Mouse (Mus musculus) kidney, postnatal 0 days (tissue): ENCODE measurements at regions not wholly inside any gene's neighbourhood (a gene's known extent, or its start where the extent isn't known, plus 50 kb on each side); places are given as distances from the start of the nearest gene placed in this dataset.

Experiments
- ATAC-seq: fragments of 200-750 bp; cut with Nextera tagmentation; replicated peaks from 2 replicates; pipeline ENCODE4 v1.8.0; 2017; ENCODE audit warnings: low read depth, moderate number of reproducible peaks, moderate TSS enrichment, moderate library complexity; ENCODE audit not compliant: low FRiP score
- DNase-seq: peaks from one replicate; pipeline ENCODE4 v3.0.0-alpha.2; 2016; ENCODE audit warnings: low spot score
- H3K27ac ChIP-seq: fragments of 300-500 bp; sonication (generic); 2 replicates; pipeline ENCODE4 v1.5.1; 2014; ENCODE audit warnings: mild to moderate bottlenecking
- H3K27me3 ChIP-seq: fragments of 300-500 bp; sonication (generic); 2 replicates; pipeline ENCODE4 v1.6.1; 2014; ENCODE audit warnings: low read length, mixed read lengths; ENCODE audit not compliant: insufficient read depth
- H3K36me3 ChIP-seq: fragments of 300-500 bp; sonication (generic); 2 replicates; pipeline ENCODE4 v1.6.1; 2014; ENCODE audit warnings: low read length, mixed read lengths; ENCODE audit not compliant: insufficient read depth
- H3K4me1 ChIP-seq: fragments of 300-500 bp; sonication (generic); replicated peaks from 2 replicates; pipeline ENCODE4 v1.6.1; 2014; ENCODE audit warnings: antibody characterized with exemption, low read length, mixed read lengths; ENCODE audit not compliant: insufficient read depth
- H3K4me2 ChIP-seq: fragments of 300-500 bp; sonication (generic); 2 replicates; pipeline ENCODE4 v1.6.1; 2014; ENCODE audit warnings: mild to moderate bottlenecking, low read length, moderate library complexity, mixed read lengths
- H3K4me3 ChIP-seq: fragments of 300-500 bp; sonication (generic); replicated peaks from 2 replicates; pipeline ENCODE4 v1.5.1; 2014; ENCODE audit warnings: low read depth, low read length
- H3K9ac ChIP-seq: fragments of 300-500 bp; sonication (generic); 2 replicates; pipeline ENCODE4 v1.6.1; 2014; ENCODE audit warnings: low read depth, low read length
- H3K9me3 ChIP-seq: fragments of 300-500 bp; sonication (generic); replicated peaks from 2 replicates; pipeline ENCODE4 v1.6.1; 2016; ENCODE audit warnings: low read length, inconsistent platforms, mixed read lengths
- CTCF ChIP-seq: IDR thresholded peaks from 2 replicates; pipeline ENCODE4 v1.5.1; 2016; ENCODE audit warnings: antibody characterized with exemption, low read depth, mild to moderate bottlenecking, moderate library complexity
- WGBS: fragments of 180-500 bp; shearing (Covaris S2); extraction: QIAGEN DNeasy Blood & Tissue Kit; methylation state at CpG from one replicate; pipeline ENCODE4 v1.1.7; 2014; 5-methylcytosine and 5-hydroxymethylcytosine counted together

- WGBS: 52% methylated on average over 7 of the region's 7 CpGs
- no peaks in the 10 kb centered on the region for H3K36me3 ChIP-seq
- TF ChIP-seq CTCF: no peak
- H3K4me3 ChIP-seq: no peak overlapping the region
- no peak overlapping the region for H3K4me2 ChIP-seq
- DNase-seq (peak; percentile 6), ATAC-seq (no peak)
- H3K9me3 ChIP-seq: no peaks in the 10 kb centered on the region
- H3K27ac ChIP-seq: no peak overlapping the region
- H3K27me3 ChIP-seq: no peaks in the 10 kb centered on the region
- no peaks in the 10 kb centered on the region for H3K4me1 ChIP-seq
- H3K9ac ChIP-seq: no peak overlapping the region
Observed at GRCm38 (mm10) chr10:124733103-124733502, 656.2 kb downstream of the Slc16a7 start.

GRCm38 (mm10) chr10:124732342-124732741 lies 656.9 kb downstream of the Slc16a7 start:
- TF ChIP-seq CTCF: no peak
- ATAC-seq (no peak), DNase-seq (peak; percentile 29)
- no peak overlapping the region for H3K9ac ChIP-seq
- no peaks in the 10 kb centered on the region for H3K36me3 ChIP-seq
- no peaks in the 10 kb centered on the region for H3K4me1 ChIP-seq
- WGBS: 46% methylated on average over 2 of the region's 2 CpGs
- no peak overlapping the region for H3K27ac ChIP-seq
- H3K27me3 ChIP-seq: no peaks in the 10 kb centered on the region
- no peaks in the 10 kb centered on the region for H3K9me3 ChIP-seq
- no peak overlapping the region for H3K4me2 ChIP-seq
- no peak overlapping the region for H3K4me3 ChIP-seq

- H3K27ac ChIP-seq: no peak overlapping the region
- H3K27me3 ChIP-seq: no peaks in the 10 kb centered on the region
- no peaks in the 10 kb centered on the region for H3K4me1 ChIP-seq
- H3K36me3 ChIP-seq: no peaks in the 10 kb centered on the region
- H3K9me3 ChIP-seq: no peaks in the 10 kb centered on the region
- 79% methylated on average over 7 of the region's 7 CpGs for WGBS
- no peak for TF ChIP-seq CTCF
- ATAC-seq (no peak), DNase-seq (no peak)
- H3K4me2 ChIP-seq: no peak overlapping the region
- H3K4me3 ChIP-seq: no peak overlapping the region
- H3K9ac ChIP-seq: no peak overlapping the region
Observed at GRCm38 (mm10) chr10:124731219-124731836, 657.9 kb downstream of the Slc16a7 start.

GRCm38 (mm10) chr10:124712647-124713046 lies 676.6 kb downstream of the Slc16a7 start:
- Histone ChIP-seq H3K4me2 (no peak overlapping the region), H3K27ac (no peak overlapping the region), H3K4me3 (no peak overlapping the region), H3K27me3 (no peaks in the 10 kb centered on the region), H3K9ac (no peak overlapping the region), H3K9me3 (no peaks in the 10 kb centered on the region), H3K36me3 (no peaks in the 10 kb centered on the region), H3K4me1 (no peaks in the 10 kb centered on the region)
- ATAC-seq (no peak), DNase-seq (no peak)
- 76% methylated on average over 3 of the region's 3 CpGs for WGBS
- TF ChIP-seq CTCF: no peak

GRCm38 (mm10) chr10:124710954-124711353 lies 678.3 kb downstream of the Slc16a7 start:
- no peaks in the 10 kb centered on the region for H3K4me1 ChIP-seq
- H3K4me2 ChIP-seq: no peak overlapping the region
- H3K27ac ChIP-seq: no peak overlapping the region
- no peaks in the 10 kb centered on the region for H3K27me3 ChIP-seq
- no peaks in the 10 kb centered on the region for H3K36me3 ChIP-seq
- 85% methylated on average over 3 of the region's 3 CpGs for WGBS
- DNase-seq: no peak
- no peak for ATAC-seq
- H3K9me3 ChIP-seq: no peaks in the 10 kb centered on the region
- H3K4me3 ChIP-seq: no peak overlapping the region
- TF ChIP-seq CTCF: no peak
- H3K9ac ChIP-seq: no peak overlapping the region

GRCm38 (mm10) chr10:124709832-124710231 lies 679.4 kb downstream of the Slc16a7 start:
- no peak overlapping the region for H3K27ac ChIP-seq
- WGBS: 83% methylated on average over 3 of the region's 3 CpGs
- no peak overlapping the region for H3K4me3 ChIP-seq
- no peaks in the 10 kb centered on the region for H3K27me3 ChIP-seq
- no peak for ATAC-seq
- H3K4me2 ChIP-seq: no peak overlapping the region
- H3K9me3 ChIP-seq: no peaks in the 10 kb centered on the region
- no peaks in the 10 kb centered on the region for H3K36me3 ChIP-seq
- H3K9ac ChIP-seq: no peak overlapping the region
- H3K4me1 ChIP-seq: no peaks in the 10 kb centered on the region
- TF ChIP-seq CTCF: no peak
- DNase-seq: no peak

GRCm38 (mm10) chr10:124706642-124707041 lies 682.6 kb downstream of the Slc16a7 start:
- no peak overlapping the region for H3K9ac ChIP-seq
- H3K4me1 ChIP-seq: no peaks in the 10 kb centered on the region
- no peak for TF ChIP-seq CTCF
- 69% methylated on average over 2 of the region's 2 CpGs for WGBS
- H3K27me3 ChIP-seq: no peaks in the 10 kb centered on the region
- H3K4me2 ChIP-seq: no peak overlapping the region
- no peak for ATAC-seq
- H3K9me3 ChIP-seq: no peaks in the 10 kb centered on the region
- H3K4me3 ChIP-seq: no peak overlapping the region
- no peaks in the 10 kb centered on the region for H3K36me3 ChIP-seq
- H3K27ac ChIP-seq: no peak overlapping the region
- no peak for DNase-seq
